Mouse (Mus musculus): ENCODE results near the gene Lrrc74b.

GRCm38 (mm10) chr16:17561128-17561750 is at the start of gene Lrrc74b:
- TF ChIP-seq CTCF (IDR thresholded peaks at IDR 0.05; ENCODE audit: borderline replicate concordance, insufficient read depth, low read depth, low read length) = no peak
- no peak for TF ChIP-seq POLR2A (IDR thresholded peaks at IDR 0.05; ENCODE audit: borderline replicate concordance, insufficient read depth, low read length)

All from cerebellum, adult 2 months (tissue).